ENCODE assay signal across 29 mouse cellular contexts in the genomic region with DNA sequence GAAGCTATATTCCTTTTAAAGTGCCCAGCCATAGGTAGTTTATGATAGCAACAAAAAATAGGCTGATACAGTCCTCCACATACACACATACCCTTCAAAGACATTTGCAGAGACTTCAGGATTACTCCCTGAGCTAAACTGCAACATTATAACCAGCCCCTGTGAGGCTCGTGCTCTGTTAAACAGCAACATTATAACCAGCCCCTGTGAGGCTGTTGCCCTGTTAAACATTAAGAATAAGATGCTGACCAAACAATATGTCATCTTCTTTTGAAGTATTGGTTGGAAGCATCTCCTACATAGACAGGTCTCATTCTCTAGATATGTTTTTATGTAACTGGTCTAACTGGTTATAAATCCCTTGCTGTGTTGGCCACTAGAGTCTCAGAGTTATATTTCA. TPM values are rescaled to one million over a fixed set of nuclear protein-coding genes. Genes with fewer than 3 reads are reported as not detected.
DNase-seq lines count a peak whose midpoint lies in the region; ATAC-seq lines count a peak whose summit lies in the region.
"Had no signal": no experiment of that assay in that cellular context is flagged by ENCODE, and none has a peak within 500 bp of the region (broad histone marks: within the 10 kb centered on the region; RNA-seq: fewer than 3 reads in every experiment).

No protein-coding gene starts in this region.

- no peaks in the 10 kb centered on the region for H3K9me3 ChIP-seq in kidney, embryonic 16.5 days (ENCODE audit: low read length)
- H3K9me3 ChIP-seq in kidney, embryonic 15.5 days (replicated peaks), result no peaks in the 10 kb centered on the region
- H3K9me3 ChIP-seq in kidney, embryonic 14.5 days (ENCODE audit: control insufficient read depth, low read length), result no peaks in the 10 kb centered on the region
- H3K9me3 ChIP-seq: embryonic facial prominence, embryonic 13.5 days; embryonic facial prominence, embryonic 15.5 days; forebrain, embryonic 12.5 days; G1E had no signal

- no peaks in the 10 kb centered on the region; the same call in 1 of the 2 replicates for H3K27me3 ChIP-seq in kidney, embryonic 16.5 days (ENCODE audit: insufficient read depth, low read length)
- no peaks in the 10 kb centered on the region for H3K27me3 ChIP-seq in kidney, embryonic 15.5 days
- H3K27me3 ChIP-seq in kidney, embryonic 14.5 days (ENCODE audit: control insufficient read depth, insufficient read depth, low read length), result no peaks in the 10 kb centered on the region
- H3K27me3 ChIP-seq: CH12.LX; embryonic facial prominence, embryonic 13.5 days; embryonic facial prominence, embryonic 15.5 days; Patski had no signal

- peak; percentile 10 for DNase-seq in kidney, adult 11 months
- peak; percentile 41 to 49 for DNase-seq in kidney, adult 8-10 months
- peak; percentile 17 for DNase-seq in kidney, postnatal 10 days
- DNase-seq in kidney, postnatal 36 days, result peak; percentile 36 to 42
- DNase-seq in gastrocnemius, postnatal 10 days, result no peak
- DNase-seq: adrenal gland, adult 8-10 months; adrenal gland, postnatal 14 days; adrenal gland, postnatal 36 days; B cell, adult 2 months; cerebellum, adult 18-20 months; cerebellum, adult 8-10 months; cerebellum, adult 9-11 months; cerebellum, postnatal 14 days; cerebellum, postnatal 36 days; embryo, embryonic 11 days had no signal

- no peak overlapping the region for H3K4me2 ChIP-seq in kidney, embryonic 16.5 days (replicated peaks; ENCODE audit: low read depth, low read length)
- no peak overlapping the region for H3K4me2 ChIP-seq in kidney, embryonic 15.5 days
- H3K4me2 ChIP-seq in kidney, embryonic 14.5 days (replicated peaks; ENCODE audit: low read depth, low read length), result no peak overlapping the region
- H3K4me2 ChIP-seq: embryonic facial prominence, embryonic 13.5 days; embryonic facial prominence, embryonic 15.5 days; forebrain, embryonic 12.5 days had no signal

- H3K9ac ChIP-seq in kidney, embryonic 16.5 days (replicated peaks; ENCODE audit: low read length), result no peak overlapping the region
- H3K9ac ChIP-seq in kidney, embryonic 15.5 days, result no peak overlapping the region
- no peak overlapping the region for H3K9ac ChIP-seq in kidney, embryonic 14.5 days (ENCODE audit: low read depth, low read length)
- H3K9ac ChIP-seq: embryonic facial prominence, embryonic 13.5 days; embryonic facial prominence, embryonic 15.5 days; forebrain, embryonic 12.5 days had no signal

- 76% methylated on average over 1 of the region's 1 CpGs for WGBS in kidney, embryonic 16.5 days
- WGBS in kidney, embryonic 15.5 days, result 84% methylated on average over 1 of the region's 1 CpGs
- 62% methylated on average over 1 of the region's 1 CpGs for WGBS in kidney, embryonic 14.5 days

- no peak overlapping the region for H3K27ac ChIP-seq in kidney, embryonic 16.5 days (ENCODE audit: low read length)
- no peak overlapping the region for H3K27ac ChIP-seq in kidney, embryonic 15.5 days
- no peak overlapping the region for H3K27ac ChIP-seq in kidney, embryonic 14.5 days (ENCODE audit: low read depth, low read length)
- H3K27ac ChIP-seq: embryonic facial prominence, embryonic 13.5 days; embryonic facial prominence, embryonic 15.5 days; forebrain, embryonic 10.5 days; forebrain, embryonic 12.5 days had no signal

- no peak for ATAC-seq in kidney, embryonic 16.5 days (ENCODE audit: low FRiP score, low TSS enrichment)
- ATAC-seq in kidney, embryonic 15.5 days (replicated peaks; ENCODE audit: low FRiP score), result no peak
- ATAC-seq in kidney, embryonic 14.5 days (ENCODE audit: low FRiP score, low TSS enrichment), result no peak
- ATAC-seq: activated CD4-positive, CD25-positive, alpha-beta regulatory T cell, adult 4 months; CD4-positive, CD25-positive, alpha-beta regulatory T cell, adult 4 months; forebrain, embryonic 14.5 days; Patski had no signal

- H3K4me1 ChIP-seq in kidney, embryonic 16.5 days (ENCODE audit: insufficient read depth, low read length), result no peaks in the 10 kb centered on the region
- H3K4me1 ChIP-seq in kidney, embryonic 15.5 days, result no peaks in the 10 kb centered on the region
- H3K4me1 ChIP-seq in kidney, embryonic 14.5 days (ENCODE audit: control insufficient read depth, insufficient read depth, low read length), result no peaks in the 10 kb centered on the region
- H3K4me1 ChIP-seq: embryonic facial prominence, embryonic 13.5 days; embryonic facial prominence, embryonic 15.5 days; forebrain, embryonic 12.5 days had no signal

- H3K4me3 ChIP-seq in kidney, embryonic 16.5 days (ENCODE audit: low read length), result no peak overlapping the region
- H3K4me3 ChIP-seq in kidney, embryonic 15.5 days (replicated peaks), result no peak overlapping the region
- H3K4me3 ChIP-seq in kidney, embryonic 14.5 days (ENCODE audit: low read length), result no peak overlapping the region
- H3K4me3 ChIP-seq: embryonic facial prominence, embryonic 13.5 days; embryonic facial prominence, embryonic 15.5 days; erythroblast, embryonic 14.5 days; forebrain, embryonic 10.5 days; forebrain, embryonic 12.5 days had no signal

- H3K36me3 ChIP-seq in kidney, embryonic 16.5 days (ENCODE audit: insufficient read depth, low read length), result no peaks in the 10 kb centered on the region
- H3K36me3 ChIP-seq in kidney, embryonic 15.5 days, result no peaks in the 10 kb centered on the region
- H3K36me3 ChIP-seq in kidney, embryonic 14.5 days (ENCODE audit: control insufficient read depth, insufficient read depth, low read length), result no peaks in the 10 kb centered on the region
- H3K36me3 ChIP-seq: embryonic facial prominence, embryonic 13.5 days; embryonic facial prominence, embryonic 15.5 days; G1E had no signal

RNA-seq across cellular contexts. Expression of a gene that starts 45.7 kb away (rescaled TPM):
- polyA plus RNA-seq in kidney, embryonic 16.5 days (2015; fragmentation: Nextera tagmentation; extraction: Ambion mirVana), result 2.4 and 2.7 TPM in 2 replicates
- polyA plus RNA-seq in kidney, embryonic 15.5 days (2015; fragmentation: Nextera tagmentation; extraction: Ambion mirVana), result 2.0 and 2.3 TPM in 2 replicates
- 1.1 and 2.3 TPM in 2 replicates for polyA plus RNA-seq in kidney, embryonic 14.5 days (2014; fragmentation: Nextera tagmentation; extraction: Ambion mirVana)
- total RNA-seq in gastrocnemius, postnatal 10 days (2021), result 1 to 10 TPM; 2.2 to 3.7 TPM
- polyA plus RNA-seq: erythroblast, embryonic 14.5 days; G1E had no signal
